Mouse (Mus musculus) layer of hippocampus, adult 2 months (tissue): ENCODE measurements around the gene Ercc6. TPM values are rescaled to one million over a fixed set of nuclear protein-coding genes. Genes with fewer than 3 reads are reported as not detected.

ENCODE experiments used
- DNase-seq, 2 experiments: peaks; one replicate each; pipeline ENCODE4 v3.0.0; 2022; ENCODE audit warnings: low spot score in 2 of 2
- H3K27ac ChIP-seq: fragments of 200-600 bp; 2 replicates; pipeline ENCODE4 v1.8.1; 2022
- H3K4me3 ChIP-seq: fragments of 200-600 bp; 2 replicates; pipeline ENCODE4 v1.8.1; 2022; ENCODE audit warnings: mild to moderate bottlenecking
- CTCF ChIP-seq: fragments of 200-600 bp; conservative IDR thresholded peaks from 2 replicates; pipeline ENCODE4 v1.8.1; 2022; ENCODE audit warnings: antibody characterized with exemption, mild to moderate bottlenecking, moderate library complexity
- total RNA-seq, 2 experiments: library from RNA; stranded (reverse); gene quantifications; 2 replicates each; pipeline ENCODE4 v1.2.3; 2021

The Ercc6 gene
- total RNA-seq, 2 experiments from 2014 or later = 24.1 to 28.7 TPM

GRCm38 (mm10) chr14:32551854-32552253 is 38.5 kb downstream of the Ercc6 start:
- no peak overlapping the region for H3K27ac ChIP-seq
- no peak for DNase-seq
- no peak overlapping the region for H3K4me3 ChIP-seq
- TF ChIP-seq CTCF = peak; percentile 65

- no peak for DNase-seq
- H3K4me3 ChIP-seq = no peak overlapping the region
- TF ChIP-seq CTCF = no peak
- H3K27ac ChIP-seq = no peak overlapping the region
These were observed 40.0 kb downstream of the Ercc6 start for GRCm38 (mm10) chr14:32553198-32553903.

GRCm38 (mm10) chr14:32554860-32555526 is 41.7 kb downstream of the Ercc6 start:
- H3K27ac ChIP-seq = no peak overlapping the region
- no peak for DNase-seq
- H3K4me3 ChIP-seq = no peak overlapping the region
- no peak for TF ChIP-seq CTCF

- Histone ChIP-seq H3K27ac (no peak overlapping the region), H3K4me3 (no peak overlapping the region)
- DNase-seq = no peak
- TF ChIP-seq CTCF = no peak
These were observed 48.1 kb downstream of the Ercc6 start for GRCm38 (mm10) chr14:32561428-32561827.

GRCm38 (mm10) chr14:32563661-32564060 is 50.3 kb downstream of the Ercc6 start:
- no peak for DNase-seq
- Histone ChIP-seq H3K4me3 (no peak overlapping the region), H3K27ac (no peak overlapping the region)
- TF ChIP-seq CTCF = no peak

- H3K27ac ChIP-seq = no peak overlapping the region
- H3K4me3 ChIP-seq = no peak overlapping the region
- TF ChIP-seq CTCF = peak; percentile 66
- no peak for DNase-seq
These were observed 59.2 kb downstream of the Ercc6 start for GRCm38 (mm10) chr14:32572519-32572918.

- TF ChIP-seq CTCF = no peak
- no peak overlapping the region for H3K27ac ChIP-seq
- no peak for DNase-seq
These were observed 65.1 kb downstream of the Ercc6 start for GRCm38 (mm10) chr14:32578420-32578819.

GRCm38 (mm10) chr14:32583696-32584095 is 70.4 kb downstream of the Ercc6 start:
- H3K4me3 ChIP-seq = no peak overlapping the region
- TF ChIP-seq CTCF = no peak
- DNase-seq = no peak
- no peak overlapping the region for H3K27ac ChIP-seq

More at GRCm38 (mm10) chr14:32578420-32578819, 65.1 kb downstream of the Ercc6 start:
- no peak overlapping the region for H3K4me3 ChIP-seq

- DNase-seq = peak; percentile 52 to 87
- no peak overlapping the region for H3K27ac ChIP-seq
- TF ChIP-seq CTCF = peak; percentile 89
These were observed 73.9 kb downstream of the Ercc6 start for GRCm38 (mm10) chr14:32587013-32587784.

GRCm38 (mm10) chr14:32590377-32590776 is 77.1 kb downstream of the Ercc6 start:
- no peak overlapping the region for H3K4me3 ChIP-seq
- H3K27ac ChIP-seq = no peak overlapping the region
- TF ChIP-seq CTCF = no peak
- DNase-seq = no peak

More at GRCm38 (mm10) chr14:32587013-32587784, 73.9 kb downstream of the Ercc6 start:
- H3K4me3 ChIP-seq = no peak overlapping the region

- TF ChIP-seq CTCF = no peak
- Histone ChIP-seq H3K4me3 (peak overlapping the region; percentile 18; the same call in 1 of the 2 replicates), H3K27ac (no peak overlapping the region)
- DNase-seq = peak in 1 of 2 experiments; percentile 31
These were observed 84.2 kb downstream of the Ercc6 start for GRCm38 (mm10) chr14:32597232-32598231.

- no peak overlapping the region; the same call in 1 of the 2 replicates for H3K4me3 ChIP-seq
These were observed 85.3 kb downstream of the Ercc6 start for GRCm38 (mm10) chr14:32598437-32599219.

More at GRCm38 (mm10) chr14:32598437-32599219, 85.3 kb downstream of the Ercc6 start:
- TF ChIP-seq CTCF = no peak
- no peak for DNase-seq
- H3K27ac ChIP-seq = no peak overlapping the region
